Mouse (Mus musculus): ENCODE results near the gene 2310057M21Rik. TPM values are rescaled to one million over a fixed set of nuclear protein-coding genes. Genes with fewer than 3 reads are reported as not detected.

Gene 2310057M21Rik
- polyA plus RNA-seq, 2 experiments from 2014 or later: 16.2 to 19.7 TPM

DNA sequence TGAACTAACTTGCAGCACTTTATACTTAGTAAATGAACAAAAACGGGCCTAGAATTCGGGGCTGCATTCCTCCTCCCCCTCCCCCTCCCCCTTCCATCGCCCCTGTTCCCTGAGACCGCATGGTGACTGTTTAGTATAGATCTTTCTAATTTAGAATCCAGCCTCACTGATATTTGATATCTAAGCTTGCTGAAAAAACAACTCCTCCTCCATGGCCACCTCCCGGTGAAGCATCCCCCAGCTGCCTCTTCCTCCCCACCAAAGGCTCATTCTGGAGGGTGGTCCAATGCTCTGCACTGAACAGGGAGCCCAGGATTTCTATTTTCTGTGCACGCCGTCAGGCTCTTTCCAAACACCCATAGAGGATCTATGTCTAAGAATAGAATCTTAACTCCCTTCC, 44.2 kb downstream of the 2310057M21Rik start:
- no peak for ATAC-seq

DNA sequence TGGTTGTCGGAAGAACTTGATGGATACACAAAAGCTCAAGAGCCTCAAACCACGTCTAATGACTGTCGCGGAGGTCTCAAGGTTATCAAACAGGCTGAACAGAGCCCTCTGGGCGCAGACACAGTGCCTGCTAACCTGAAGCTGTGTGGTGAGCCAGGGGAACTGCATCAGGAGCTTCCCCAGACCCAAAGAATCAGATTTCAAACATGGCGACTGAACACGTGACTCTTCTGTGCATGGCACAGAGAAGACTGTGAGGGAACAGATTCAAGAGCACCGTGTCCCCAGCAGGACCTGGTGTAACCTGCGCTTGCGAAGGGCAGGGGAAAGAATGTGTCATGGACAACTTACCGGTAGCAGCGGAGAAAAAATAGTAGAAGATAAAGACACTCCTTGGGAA, 45.0 kb downstream of the 2310057M21Rik start:
- ATAC-seq: no peak

DNA sequence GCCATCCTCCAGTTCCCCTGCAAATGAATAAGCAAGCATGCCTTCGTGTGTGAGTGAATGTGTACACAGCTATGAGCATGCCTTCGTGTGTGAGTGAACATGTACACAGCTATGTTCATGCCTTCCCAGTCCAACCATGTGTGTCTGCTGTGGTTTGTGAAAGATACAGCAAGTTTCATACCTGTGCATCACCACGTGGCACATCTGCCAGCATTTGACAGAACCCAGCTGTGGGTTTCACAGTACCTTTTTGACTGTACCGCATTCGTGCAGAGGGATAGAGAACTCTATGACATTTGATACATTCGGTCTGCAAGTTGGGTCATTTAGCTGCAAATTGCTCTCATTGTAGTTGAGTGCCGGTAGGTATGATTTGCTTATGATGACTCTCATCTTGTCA, 48.1 kb downstream of the 2310057M21Rik start:
- no peak for ATAC-seq

DNA sequence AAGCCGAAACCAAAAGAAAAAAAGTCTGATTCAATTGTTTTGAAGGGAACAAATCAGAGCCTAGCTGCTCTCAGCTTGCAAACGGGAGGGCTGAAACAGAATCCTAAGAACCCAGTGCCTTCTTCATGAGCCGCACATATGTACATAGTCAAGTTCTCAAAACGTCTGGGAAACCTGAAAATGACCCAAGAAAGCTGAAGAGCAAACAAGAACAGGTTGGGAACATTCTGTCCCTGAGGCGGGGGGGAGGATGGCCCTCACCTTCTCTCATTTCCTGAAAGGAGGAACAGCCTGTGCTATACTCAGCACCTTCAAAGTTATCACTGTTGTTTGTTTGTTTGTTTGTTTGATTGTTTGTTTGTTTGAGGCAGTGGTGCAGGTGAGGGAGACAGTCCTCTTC, 55.8 kb downstream of the 2310057M21Rik start:
- no peak for ATAC-seq

DNA sequence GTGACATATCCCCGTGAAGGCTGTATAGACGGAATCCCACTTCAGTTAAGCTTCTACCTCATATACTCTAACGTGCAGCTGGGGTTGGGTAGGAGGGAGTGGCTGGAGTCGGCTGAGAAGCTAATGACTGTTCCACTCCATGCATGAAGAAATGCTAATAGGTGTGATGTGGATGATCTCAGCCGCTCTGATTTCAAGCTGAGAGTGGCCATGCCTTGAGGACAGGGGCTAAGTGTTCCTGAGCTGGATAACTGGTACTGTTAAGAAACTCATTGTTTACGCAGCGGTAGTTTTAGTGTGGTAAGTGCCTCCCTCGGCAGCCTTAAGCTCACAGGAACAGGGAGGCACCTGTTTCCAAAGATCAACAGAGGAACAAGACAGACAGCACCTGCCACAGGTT, 59.2 kb downstream of the 2310057M21Rik start:
- ATAC-seq: no peak

DNA sequence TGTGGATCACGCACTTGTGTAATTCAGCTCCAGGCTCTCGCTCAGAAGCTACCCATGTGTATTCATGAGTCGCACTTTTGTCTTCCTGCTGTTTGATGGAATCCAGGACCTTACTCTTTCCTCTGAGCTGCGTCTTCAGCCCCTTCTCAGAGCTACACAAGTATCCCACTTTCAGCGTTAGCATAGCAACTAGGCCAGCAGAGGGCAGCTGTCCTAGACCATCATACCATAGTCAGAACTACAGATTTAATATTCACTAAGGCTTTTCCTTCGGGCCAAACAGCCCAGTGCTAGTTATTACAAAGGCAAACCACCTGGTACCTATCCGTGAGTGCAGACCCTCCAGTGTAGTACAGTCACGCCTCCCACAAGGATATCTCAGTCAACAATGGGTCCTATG, 65.4 kb downstream of the 2310057M21Rik start:
- no peak for ATAC-seq

Other genes starting within 250 kb of the 2310057M21Rik start
- not detected for gene 4933402N03Rik, start 216.4 kb downstream of the 2310057M21Rik start, polyA plus RNA-seq (2017; shearing (Covaris generic))
- not detected for gene 5430419D17Rik, start 188.4 kb downstream of the 2310057M21Rik start, polyA plus RNA-seq (2017; shearing (Covaris generic))
- gene Cuzd1, start 40.5 kb downstream of the 2310057M21Rik start, polyA plus RNA-seq (2017; shearing (Covaris generic)): not detected
- gene Fam24b, start 33.2 kb downstream of the 2310057M21Rik start, polyA plus RNA-seq (2017; shearing (Covaris generic)): not detected
- gene Fam24a, start 28.9 kb downstream of the 2310057M21Rik start, polyA plus RNA-seq (2017; shearing (Covaris generic)): not detected
- 10 to 100 TPM; 35.4 to 39.9 TPM for gene Pstk, start 8.4 kb upstream of the 2310057M21Rik start, polyA plus RNA-seq (2017; shearing (Covaris generic))
- gene Ikzf5, start 47.8 kb upstream of the 2310057M21Rik start, polyA plus RNA-seq (2017; shearing (Covaris generic)): 10 to 100 TPM; 34.7 to 39.2 TPM
- 10 to 100 TPM; 55.0 to 62.7 TPM for gene Acadsb, start 47.8 kb upstream of the 2310057M21Rik start, polyA plus RNA-seq (2017; shearing (Covaris generic))
- gene Hmx3, start 180.1 kb upstream of the 2310057M21Rik start, polyA plus RNA-seq (2017; shearing (Covaris generic)): not detected
- gene Hmx2, start 186.0 kb upstream of the 2310057M21Rik start, polyA plus RNA-seq (2017; shearing (Covaris generic)): not detected
- gene Bub3, start 197.5 kb upstream of the 2310057M21Rik start, polyA plus RNA-seq (2017; shearing (Covaris generic)): 100 to 1,000 TPM; 144 to 175 TPM